Mouse (Mus musculus) intestine, postnatal 0 days (tissue): Measurements from ENCODE around the gene Hesx1. TPM values are rescaled to one million over a fixed set of nuclear protein-coding genes. Genes with fewer than 3 reads are reported as not detected.
"Not testable (repeated sequence)": the region's sequence is repeated elsewhere in the genome, so short reads cannot be mapped to it uniquely, and the experiment has no call there.

Experiments used
- ATAC-seq: fragments of 200-750 bp; cut with Nextera tagmentation; 2 replicates; pipeline ENCODE4 v1.8.0; 2017; ENCODE audit warnings: mild to moderate bottlenecking, moderate TSS enrichment, moderate library complexity
- H3K27ac ChIP-seq: fragments of 300-500 bp; sonication (generic); 2 replicates; pipeline ENCODE4 v1.5.1; 2014; ENCODE audit warnings: mild to moderate bottlenecking, low read depth, low read length, moderate library complexity
- H3K27me3 ChIP-seq: fragments of 300-500 bp; sonication (generic); replicated peaks from 2 replicates; pipeline ENCODE4 v1.6.1; 2014; ENCODE audit warnings: low read length, mixed read lengths; ENCODE audit not compliant: control insufficient read depth, insufficient read depth
- H3K36me3 ChIP-seq: fragments of 300-500 bp; sonication (generic); 2 replicates; pipeline ENCODE4 v1.6.1; 2014; ENCODE audit warnings: mild to moderate bottlenecking, moderate library complexity; ENCODE audit not compliant: control insufficient read depth, insufficient read depth
- H3K4me1 ChIP-seq: fragments of 300-500 bp; sonication (generic); replicated peaks from 2 replicates; pipeline ENCODE4 v1.6.1; 2014; ENCODE audit warnings: antibody characterized with exemption, low read length, mixed read lengths; ENCODE audit not compliant: control insufficient read depth, insufficient read depth
- H3K4me2 ChIP-seq: fragments of 300-500 bp; sonication (generic); replicated peaks from 2 replicates; pipeline ENCODE4 v1.6.1; 2014; ENCODE audit warnings: low read depth, mild to moderate bottlenecking, moderate library complexity
- H3K4me3 ChIP-seq: fragments of 300-500 bp; sonication (generic); 2 replicates; pipeline ENCODE4 v1.5.1; 2014; ENCODE audit warnings: low read depth, low read length
- H3K9ac ChIP-seq: fragments of 300-500 bp; sonication (generic); 2 replicates; pipeline ENCODE4 v1.6.1; 2014; ENCODE audit warnings: mild to moderate bottlenecking, low read depth, low read length
- H3K9me3 ChIP-seq: fragments of 300-500 bp; sonication (generic); 2 replicates; pipeline ENCODE4 v1.6.1; 2016; ENCODE audit warnings: mixed run types; ENCODE audit not compliant: control insufficient read depth
- CTCF ChIP-seq: sonication (generic); IDR thresholded peaks from 2 replicates; pipeline ENCODE4 v1.5.1; 2016; ENCODE audit warnings: low read depth, mild to moderate bottlenecking, control low read depth, antibody characterized with exemption, moderate library complexity
- WGBS: fragments of 180-500 bp; shearing (Covaris S2); extraction: QIAGEN DNeasy Blood & Tissue Kit; methylation state at CpG from one replicate; pipeline ENCODE4 v1.1.7; 2014; 5-methylcytosine and 5-hydroxymethylcytosine counted together
- polyA plus RNA-seq: library from polyadenylated mRNA; unstranded; fragments of >200 nt; fragmentation: Nextera tagmentation; extraction: Ambion mirVana; gene quantifications from 2 replicates; pipeline ENCODE4 v1.2.1, GENCODE M21; 2015

The Hesx1 gene
- 0.26 and 0.35 TPM in 2 replicates for polyA plus RNA-seq

DNA sequence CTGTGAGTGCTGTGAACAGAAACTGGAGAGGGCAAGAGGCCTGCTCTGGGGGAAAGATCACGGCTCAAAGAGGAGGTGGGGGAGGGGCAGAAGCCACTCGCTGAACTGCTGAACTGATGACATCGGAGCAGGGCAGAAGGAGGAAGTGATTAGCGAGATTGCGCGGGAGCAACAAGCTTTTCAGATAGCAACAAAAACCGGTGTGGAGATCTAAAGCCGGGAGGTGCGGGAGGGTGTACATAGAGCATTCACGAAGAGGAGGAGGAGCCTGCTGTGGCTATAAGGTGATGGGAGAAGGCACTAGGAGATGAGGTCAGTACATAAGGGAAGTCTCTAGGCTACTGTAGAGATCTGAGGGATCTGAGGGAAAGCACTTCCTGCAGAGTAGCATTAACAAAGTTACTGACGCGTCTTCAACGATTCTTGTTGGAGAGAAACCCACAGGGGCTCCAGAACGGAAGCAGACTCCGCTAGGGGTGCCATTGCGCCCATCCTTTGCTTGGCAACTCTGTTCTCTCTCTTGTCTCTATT lies at the start of gene Hesx1:
Hesx1 (plus strand) TSS at position 206 of the 531 bp plus-strand sequence.
- 5% methylated on average over 16 of the region's 16 CpGs for WGBS
- Histone ChIP-seq H3K9ac (peak within 1 kb of the TSS; percentile 31; the same call in 1 of the 2 replicates), H3K4me1 (no peaks in the 10 kb centered on the region), H3K4me2 (peak within 1 kb of the TSS; percentile 63), H3K9me3 (no peaks in the 10 kb centered on the region), H3K36me3 (no peaks in the 10 kb centered on the region), H3K27ac (peak within 1 kb of the TSS; percentile 50; the same call in 1 of the 2 replicates), H3K27me3 (no peaks in the 10 kb centered on the region), H3K4me3 (peak within 1 kb of the TSS; percentile 35)
- peak; percentile 49 for TF ChIP-seq CTCF
- peak; percentile 88 for ATAC-seq

DNA sequence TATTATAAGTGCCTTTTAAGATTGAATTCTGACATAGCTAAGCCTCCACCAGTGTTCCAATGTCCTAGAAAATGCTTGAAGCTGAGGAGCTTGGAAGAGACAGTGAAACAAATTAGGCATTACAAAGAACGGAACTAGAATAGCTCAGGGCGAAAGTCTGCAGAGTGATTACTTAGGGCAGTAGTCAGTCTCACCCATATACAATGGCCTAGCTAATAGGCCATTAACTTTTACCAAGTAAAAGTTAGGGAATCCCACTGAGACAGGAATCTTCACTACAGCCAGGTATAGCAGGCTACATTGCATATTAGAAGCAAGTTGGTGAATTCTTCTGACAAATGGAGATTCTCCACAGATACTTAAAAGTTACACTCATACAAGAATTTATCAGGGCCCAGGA lies 38.1 kb upstream of the Hesx1 start:
- whole genome bisulfite sequencing = 96% methylated on average over 2 of the region's 2 CpGs
- H3K4me2 ChIP-seq, H3K4me3 ChIP-seq, H3K4me1 ChIP-seq, H3K27me3 ChIP-seq, H3K27ac ChIP-seq, H3K9ac ChIP-seq, H3K9me3 ChIP-seq, H3K36me3 ChIP-seq, ATAC-seq: not testable (repeated sequence)

DNA sequence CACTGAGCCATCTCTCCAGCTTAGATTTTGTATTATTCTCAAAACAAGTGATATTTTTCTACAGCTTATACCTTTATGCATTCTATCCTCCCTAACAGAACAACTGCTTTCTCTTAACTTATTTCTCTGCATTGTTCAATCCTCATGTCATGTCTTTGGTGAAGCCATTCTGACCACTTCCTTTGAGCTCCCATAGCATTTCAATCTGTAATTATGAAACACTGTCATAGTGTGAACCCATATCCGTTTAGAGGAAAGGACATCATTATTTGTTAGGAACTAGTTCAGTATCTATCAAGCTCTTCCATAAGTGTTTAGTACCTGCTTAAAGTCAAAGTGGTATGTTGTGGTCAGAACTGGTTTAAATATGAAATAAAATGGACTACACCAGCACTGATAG lies 33.7 kb upstream of the Hesx1 start:
- peaks cover 22% of the 10 kb centered on the region for H3K36me3 ChIP-seq
- H3K4me2 ChIP-seq = no peak overlapping the region
- no peaks in the 10 kb centered on the region for H3K27me3 ChIP-seq
- H3K27ac ChIP-seq = no peak overlapping the region
- no peak overlapping the region for H3K9ac ChIP-seq
- H3K4me3 ChIP-seq = no peak overlapping the region
- H3K4me1 ChIP-seq = no peaks in the 10 kb centered on the region
- 88% methylated on average over 1 of the region's 1 CpGs for WGBS
- no peaks in the 10 kb centered on the region for H3K9me3 ChIP-seq
- TF ChIP-seq CTCF = no peak
- ATAC-seq = no peak

DNA sequence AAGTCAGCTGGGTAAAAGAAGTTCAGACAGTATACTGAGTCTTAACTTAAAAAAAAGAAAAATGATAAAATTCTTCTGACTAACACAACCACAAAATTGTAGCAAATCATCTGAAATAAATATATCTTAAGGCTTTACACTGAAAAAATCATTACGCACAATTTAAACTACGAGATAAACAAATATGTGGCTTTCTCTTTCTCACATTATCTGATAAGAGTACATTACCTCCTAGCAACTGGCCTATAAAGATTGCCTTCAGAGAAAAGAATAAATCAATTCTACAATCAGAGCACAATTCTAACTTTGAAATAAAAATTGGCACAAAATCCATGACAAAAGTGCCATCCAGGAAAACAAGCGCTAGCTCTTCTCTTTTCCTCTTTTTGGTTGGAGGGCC lies 25.1 kb upstream of the Hesx1 start:
- WGBS = 28% methylated on average over 3 of the region's 3 CpGs
- Histone ChIP-seq H3K9ac (peak overlapping the region; percentile 91; the same call in 1 of the 2 replicates), H3K4me1 (0 out of 2 replicates have a peak, but pooled peaks cover 3% of the 10 kb centered on the region), H3K4me3 (peak overlapping the region; percentile 84), H3K9me3 (no peaks in the 10 kb centered on the region), H3K27me3 (no peaks in the 10 kb centered on the region), H3K36me3 (peaks cover 6% of the 10 kb centered on the region; the same call in 1 of the 2 replicates), H3K27ac (no peak overlapping the region), H3K4me2 (peak overlapping the region; percentile 76)
- no peak for TF ChIP-seq CTCF
- no peak for ATAC-seq

DNA sequence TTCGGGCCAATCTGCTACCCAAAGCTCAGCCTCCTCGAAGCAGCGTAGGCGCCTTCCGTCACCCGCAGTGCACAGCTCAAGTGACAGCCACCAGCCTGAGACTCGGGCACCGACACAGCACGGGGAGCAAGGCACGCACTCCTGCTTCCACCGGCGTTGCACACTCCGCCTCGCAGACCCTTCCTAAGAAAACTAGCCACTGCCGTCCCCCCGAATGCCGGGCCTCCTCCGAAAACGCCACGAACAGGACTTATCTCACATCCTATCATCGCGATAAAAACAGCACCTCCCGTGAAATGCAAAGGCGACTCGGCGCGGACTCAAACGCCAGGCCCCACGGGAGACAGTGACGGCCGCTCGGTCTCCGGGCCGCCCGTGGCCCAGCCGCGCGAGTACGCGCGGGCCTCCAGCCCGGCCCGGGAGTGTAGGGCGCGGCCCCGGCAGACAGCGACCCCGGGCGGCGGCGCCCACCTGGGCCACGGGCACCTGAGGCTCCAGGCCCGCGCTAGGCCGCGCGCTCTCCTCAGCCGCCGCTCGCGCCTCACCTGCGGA lies 24.3 kb upstream of the Hesx1 start:
- peak; percentile 74 for ATAC-seq
- H3K4me3 ChIP-seq = peak overlapping the region; percentile 84
- 0 out of 2 replicates have a peak, but pooled peaks cover 3% of the 10 kb centered on the region for H3K4me1 ChIP-seq
- no peaks in the 10 kb centered on the region for H3K27me3 ChIP-seq
- TF ChIP-seq CTCF = peak; percentile 36; the same call in 1 of the 2 replicates
- H3K27ac ChIP-seq = peak overlapping the region; percentile 72
- 0 out of 2 replicates have a peak, but pooled peaks cover 3% of the 10 kb centered on the region for H3K36me3 ChIP-seq
- H3K9ac ChIP-seq = peak overlapping the region; percentile 91
- 0% methylated on average over 47 of the region's 62 CpGs for WGBS
- no peaks in the 10 kb centered on the region for H3K9me3 ChIP-seq
- peak overlapping the region; percentile 76 for H3K4me2 ChIP-seq

DNA sequence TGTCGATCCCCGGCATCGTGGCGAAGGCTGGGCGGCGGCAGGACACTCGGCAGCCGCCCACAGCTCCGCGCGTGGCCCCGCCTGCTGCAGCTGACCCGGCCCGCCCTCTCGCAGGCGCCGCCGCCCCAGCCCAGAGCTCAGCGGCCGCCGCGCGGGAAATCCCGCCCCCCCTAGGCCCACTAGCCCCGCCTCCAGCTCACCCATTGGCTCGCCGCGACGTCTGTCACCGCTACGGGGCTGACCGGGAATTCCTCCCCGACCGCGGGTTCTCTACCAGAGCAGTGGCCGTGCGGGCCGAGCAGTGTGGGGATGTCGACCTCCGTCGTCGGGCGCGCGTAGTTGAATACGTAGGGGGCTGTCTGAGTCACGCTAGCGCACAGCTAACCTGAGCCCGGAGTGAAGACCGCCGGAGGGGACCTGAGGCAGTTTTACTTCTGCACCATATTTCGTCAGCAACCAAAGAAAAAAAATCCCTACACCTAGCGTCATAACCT lies 23.7 kb upstream of the Hesx1 start:
- peak overlapping the region; percentile 76 for H3K4me2 ChIP-seq
- H3K27ac ChIP-seq = peak overlapping the region; percentile 72
- H3K9me3 ChIP-seq = no peaks in the 10 kb centered on the region
- ATAC-seq = peak; percentile 98
- H3K9ac ChIP-seq = peak overlapping the region; percentile 91
- WGBS = under 1% methylated on average over 53 of the region's 53 CpGs
- no peaks in the 10 kb centered on the region for H3K36me3 ChIP-seq
- no peak for TF ChIP-seq CTCF
- 0 out of 2 replicates have a peak, but pooled peaks cover 3% of the 10 kb centered on the region for H3K4me1 ChIP-seq
- H3K27me3 ChIP-seq = no peaks in the 10 kb centered on the region
- H3K4me3 ChIP-seq = peak overlapping the region; percentile 84
